Mouse (Mus musculus): ENCODE measurements around the gene Gpr152. TPM values are rescaled to one million over a fixed set of nuclear protein-coding genes. Genes with fewer than 3 reads are reported as not detected.
A peak's percentile ranks its signal among the peaks of the same experiment; 100 is the strongest.

The Gpr152 gene
- polyA plus RNA-seq, 1 experiment from 2014 or later: not detected

DNA sequence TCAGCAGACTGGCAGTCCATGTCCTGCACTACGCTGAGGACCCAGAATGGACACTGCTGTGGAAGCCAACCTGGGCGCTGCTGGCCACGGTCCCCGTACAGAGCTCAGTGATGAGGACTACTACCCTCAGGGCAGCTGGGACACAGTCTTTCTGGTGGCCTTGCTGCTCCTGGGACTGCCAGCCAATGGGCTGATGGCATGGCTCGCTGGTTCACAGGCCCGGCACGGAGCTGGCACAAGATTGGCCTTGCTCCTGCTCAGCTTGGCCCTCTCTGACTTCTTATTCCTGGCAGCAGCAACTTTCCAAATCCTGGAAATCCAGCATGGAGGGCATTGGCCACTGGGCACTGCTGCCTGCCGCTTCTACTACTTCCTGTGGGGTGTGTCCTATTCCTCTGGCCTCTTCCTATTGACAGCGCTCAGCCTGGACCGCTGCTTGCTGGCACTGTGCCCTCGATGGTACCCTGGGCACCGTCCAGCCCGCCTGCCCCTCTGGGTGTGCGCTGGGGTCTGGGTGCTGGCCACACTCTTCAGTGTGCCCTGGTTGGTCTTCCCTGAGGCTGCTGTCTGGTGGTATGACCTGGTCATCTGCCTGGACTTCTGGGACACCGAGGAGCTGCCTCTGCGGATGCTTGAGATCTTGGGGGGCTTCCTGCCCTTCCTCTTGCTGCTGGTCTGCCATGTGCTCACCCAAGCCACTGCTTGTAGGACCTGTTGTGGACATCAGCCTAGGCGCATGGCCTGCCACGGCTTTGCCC lies 3.0 kb downstream of the Gpr152 start:
- WGBS: 85% methylated on average over 18 of the region's 18 CpGs
- ATAC-seq (replicated peaks; ENCODE audit: low FRiP score) (no peak), DNase-seq (ENCODE audit: low spot score) (no peak)
- H3K4me2 ChIP-seq: no peak overlapping the region
- H3K36me3 ChIP-seq (ENCODE audit: control insufficient read depth, insufficient read depth, low read length): no peaks in the 10 kb centered on the region
- H3K4me3 ChIP-seq (ENCODE audit: low read depth, low read length): no peak overlapping the region
- peaks cover 3% of the 10 kb centered on the region for H3K4me1 ChIP-seq (replicated peaks; ENCODE audit: control insufficient read depth, insufficient read depth, low read length)
- no peak overlapping the region for H3K27ac ChIP-seq (ENCODE audit: low read depth, low read length)
- H3K9ac ChIP-seq (ENCODE audit: low read depth, low read length): no peak overlapping the region
- H3K9me3 ChIP-seq (ENCODE audit: control insufficient read depth, low read length): no peaks in the 10 kb centered on the region
- peaks cover 4% of the 10 kb centered on the region; the same call in 1 of the 2 replicates for H3K27me3 ChIP-seq (replicated peaks; ENCODE audit: control insufficient read depth, insufficient read depth, low read length)

GRCm38 (mm10) chr19:4143759-4144268 lies 4.2 kb downstream of the Gpr152 start, which contains the start of gene Cabp4:
TSS of gene Cabp4 (minus strand) at chr19:4144033.
- H3K9me3 ChIP-seq (ENCODE audit: control insufficient read depth, low read length): no peaks in the 10 kb centered on the region
- H3K9ac ChIP-seq (ENCODE audit: low read depth, low read length): no peak within 1 kb of the TSS
- ATAC-seq (replicated peaks; ENCODE audit: low FRiP score) (no peak), DNase-seq (ENCODE audit: low spot score) (no peak)
- peaks cover 4% of the 10 kb centered on the region; the same call in 1 of the 2 replicates for H3K27me3 ChIP-seq (replicated peaks; ENCODE audit: control insufficient read depth, insufficient read depth, low read length)
- H3K4me3 ChIP-seq (ENCODE audit: low read depth, low read length): no peak within 1 kb of the TSS
- peaks cover 10% of the 10 kb centered on the region for H3K4me1 ChIP-seq (replicated peaks; ENCODE audit: control insufficient read depth, insufficient read depth, low read length)
- H3K27ac ChIP-seq (ENCODE audit: low read depth, low read length): no peak within 1 kb of the TSS
- no peaks in the 10 kb centered on the region for H3K36me3 ChIP-seq (ENCODE audit: control insufficient read depth, insufficient read depth, low read length)
- no peak within 1 kb of the TSS for H3K4me2 ChIP-seq
- 71% methylated on average over 7 of the region's 7 CpGs for WGBS

DNA sequence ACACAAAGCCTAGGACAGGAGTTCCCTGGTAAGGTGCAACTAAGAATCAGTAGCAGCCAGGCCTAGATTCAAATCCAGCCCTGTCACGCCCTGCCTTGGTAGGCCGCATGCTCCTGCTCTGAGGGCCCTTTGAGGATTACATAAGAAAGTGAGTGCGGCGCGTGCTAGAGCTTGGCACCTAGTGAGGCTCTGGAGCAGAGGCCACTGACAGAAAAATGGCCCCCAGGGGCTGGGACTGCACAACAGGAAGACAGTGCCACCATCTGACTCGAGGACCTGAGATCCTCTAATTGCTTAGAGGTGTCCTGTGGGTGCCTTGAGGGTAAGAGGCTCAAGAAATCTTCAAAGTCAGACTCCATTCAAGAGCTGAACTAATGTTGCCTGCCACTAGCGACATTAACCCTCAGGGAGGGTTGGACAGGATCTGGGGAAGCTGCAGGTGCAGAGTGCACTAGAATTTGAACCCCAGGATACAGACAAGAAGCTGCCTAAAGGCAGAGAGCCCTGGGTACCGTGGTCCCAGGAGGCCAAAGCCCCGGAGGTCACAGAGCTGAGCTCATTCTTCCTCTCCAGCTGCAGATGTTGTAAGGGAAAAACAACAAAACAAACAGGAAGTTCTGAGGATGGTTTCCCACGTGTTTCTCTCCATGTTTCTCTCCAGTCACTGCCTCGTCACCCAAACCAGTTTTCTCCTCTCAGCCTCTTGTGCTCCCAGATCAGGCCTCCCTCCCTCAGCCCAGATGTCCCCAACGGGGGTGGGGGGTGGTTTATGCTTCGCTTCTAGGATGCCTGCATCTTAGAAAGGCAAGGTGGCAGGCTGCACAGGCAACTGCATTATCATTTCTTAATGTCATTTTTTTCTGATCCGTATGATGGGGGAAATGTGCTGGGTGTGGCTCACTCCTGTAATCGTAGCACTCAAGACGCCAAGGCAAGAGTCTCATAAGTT lies 5.2 kb downstream of the Gpr152 start:
- Histone ChIP-seq H3K9me3 (ENCODE audit: control insufficient read depth, low read length) (no peaks in the 10 kb centered on the region), H3K27me3 (replicated peaks; ENCODE audit: control insufficient read depth, insufficient read depth, low read length) (peaks cover 4% of the 10 kb centered on the region; the same call in 1 of the 2 replicates), H3K36me3 (ENCODE audit: control insufficient read depth, insufficient read depth, low read length) (no peaks in the 10 kb centered on the region), H3K4me3 (ENCODE audit: low read depth, low read length) (no peak overlapping the region), H3K9ac (ENCODE audit: low read depth, low read length) (no peak overlapping the region), H3K4me2 (no peak overlapping the region), H3K27ac (ENCODE audit: low read depth, low read length) (no peak overlapping the region), H3K4me1 (replicated peaks; ENCODE audit: control insufficient read depth, insufficient read depth, low read length) (peaks cover 19% of the 10 kb centered on the region)
- WGBS: 73% methylated on average over 16 of the region's 16 CpGs
- DNase-seq (ENCODE audit: low spot score) (no peak), ATAC-seq (replicated peaks; ENCODE audit: low FRiP score) (no peak)

GRCm38 (mm10) chr19:4145936-4146335 lies 6.3 kb downstream of the Gpr152 start:
- DNase-seq (ENCODE audit: low spot score): no peak
- WGBS: 92% methylated on average over 5 of the region's 5 CpGs
- H3K27ac ChIP-seq (ENCODE audit: low read depth, low read length): no peak overlapping the region
- H3K4me2 ChIP-seq: no peak overlapping the region
- no peak overlapping the region for H3K4me3 ChIP-seq (ENCODE audit: low read depth, low read length)
- H3K9ac ChIP-seq (ENCODE audit: low read depth, low read length): no peak overlapping the region
- H3K4me1 ChIP-seq (replicated peaks; ENCODE audit: control insufficient read depth, insufficient read depth, low read length): peaks cover 19% of the 10 kb centered on the region
- H3K27me3 ChIP-seq (replicated peaks; ENCODE audit: control insufficient read depth, insufficient read depth, low read length): no peaks in the 10 kb centered on the region
- no peak for ATAC-seq (replicated peaks; ENCODE audit: low FRiP score)
- H3K36me3 ChIP-seq (ENCODE audit: control insufficient read depth, insufficient read depth, low read length): peaks cover 4% of the 10 kb centered on the region; the same call in 1 of the 2 replicates
- H3K9me3 ChIP-seq (ENCODE audit: control insufficient read depth, low read length): no peaks in the 10 kb centered on the region

DNA sequence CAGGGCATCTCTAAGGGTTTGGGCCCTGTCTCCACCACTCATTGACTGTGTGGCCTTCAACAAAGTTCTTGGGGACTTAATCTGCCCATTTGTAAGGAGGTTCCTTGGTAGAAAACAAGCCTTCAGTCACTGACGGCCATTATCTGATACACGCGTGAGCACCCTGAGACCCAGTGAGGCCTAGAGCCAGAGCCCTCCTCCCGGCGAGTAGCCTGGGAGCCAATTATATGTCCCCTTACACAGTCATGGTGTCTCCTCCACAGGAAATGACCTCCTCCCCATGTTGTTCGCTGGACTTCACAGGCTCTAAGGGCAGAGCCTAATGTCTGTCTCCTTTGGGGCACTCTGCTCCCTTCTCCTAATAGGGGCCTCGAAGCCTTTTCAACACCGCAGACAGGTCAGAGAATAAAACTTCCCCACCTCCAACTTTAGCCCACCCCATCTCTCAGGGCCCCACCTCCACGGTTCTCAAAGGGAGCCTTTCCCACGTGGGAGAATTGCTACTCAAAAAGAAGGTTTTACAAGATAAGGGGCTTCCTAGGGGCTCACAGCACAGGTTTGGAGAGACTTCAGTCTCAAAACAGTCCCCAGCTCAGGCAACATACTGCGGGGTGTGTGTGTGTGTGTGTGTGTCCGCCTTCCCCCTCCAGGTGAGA lies 6.9 kb downstream of the Gpr152 start:
- H3K27ac ChIP-seq (ENCODE audit: low read depth, low read length): no peak overlapping the region
- no peak overlapping the region for H3K4me2 ChIP-seq
- H3K27me3 ChIP-seq (replicated peaks; ENCODE audit: control insufficient read depth, insufficient read depth, low read length): no peaks in the 10 kb centered on the region
- ATAC-seq (replicated peaks; ENCODE audit: low FRiP score): no peak
- H3K9me3 ChIP-seq (ENCODE audit: control insufficient read depth, low read length): no peaks in the 10 kb centered on the region
- whole genome bisulfite sequencing: 68% methylated on average over 12 of the region's 12 CpGs
- H3K9ac ChIP-seq (ENCODE audit: low read depth, low read length): no peak overlapping the region
- DNase-seq (ENCODE audit: low spot score): no peak
- peaks cover 19% of the 10 kb centered on the region for H3K4me1 ChIP-seq (replicated peaks; ENCODE audit: control insufficient read depth, insufficient read depth, low read length)
- H3K36me3 ChIP-seq (ENCODE audit: control insufficient read depth, insufficient read depth, low read length): peaks cover 9% of the 10 kb centered on the region; the same call in 1 of the 2 replicates
- no peak overlapping the region for H3K4me3 ChIP-seq (ENCODE audit: low read depth, low read length)

- ATAC-seq (replicated peaks; ENCODE audit: low FRiP score) (no peak), DNase-seq (ENCODE audit: low spot score) (no peak)
- no peaks in the 10 kb centered on the region for H3K9me3 ChIP-seq (ENCODE audit: control insufficient read depth, low read length)
- H3K27me3 ChIP-seq (replicated peaks; ENCODE audit: control insufficient read depth, insufficient read depth, low read length): no peaks in the 10 kb centered on the region
- WGBS: 58% methylated on average over 3 of the region's 3 CpGs
- H3K4me1 ChIP-seq (replicated peaks; ENCODE audit: control insufficient read depth, insufficient read depth, low read length): peaks cover 19% of the 10 kb centered on the region
- H3K27ac ChIP-seq (ENCODE audit: low read depth, low read length): no peak overlapping the region
- H3K9ac ChIP-seq (ENCODE audit: low read depth, low read length): no peak overlapping the region
- H3K4me2 ChIP-seq: no peak overlapping the region
- no peak overlapping the region for H3K4me3 ChIP-seq (ENCODE audit: low read depth, low read length)
- peaks cover 9% of the 10 kb centered on the region; the same call in 1 of the 2 replicates for H3K36me3 ChIP-seq (ENCODE audit: control insufficient read depth, insufficient read depth, low read length)
Measured at GRCm38 (mm10) chr19:4147022-4147405, 7.4 kb downstream of the Gpr152 start.

- DNase-seq (ENCODE audit: low spot score) (no peak), ATAC-seq (replicated peaks; ENCODE audit: low FRiP score) (no peak; the same call in 1 of the 2 replicates)
- H3K27ac ChIP-seq (ENCODE audit: low read depth, low read length): no peak overlapping the region
- H3K4me2 ChIP-seq: peak overlapping the region; percentile 68
- H3K4me3 ChIP-seq (ENCODE audit: low read depth, low read length): peak overlapping the region; percentile 83
- peaks cover 9% of the 10 kb centered on the region; the same call in 1 of the 2 replicates for H3K36me3 ChIP-seq (ENCODE audit: control insufficient read depth, insufficient read depth, low read length)
- H3K9ac ChIP-seq (ENCODE audit: low read depth, low read length): 0 out of 2 replicates have a peak overlapping the region, but pooled peaks have one; percentile 42
- H3K4me1 ChIP-seq (replicated peaks; ENCODE audit: control insufficient read depth, insufficient read depth, low read length): peaks cover 19% of the 10 kb centered on the region
- no peaks in the 10 kb centered on the region for H3K9me3 ChIP-seq (ENCODE audit: control insufficient read depth, low read length)
- no peaks in the 10 kb centered on the region for H3K27me3 ChIP-seq (replicated peaks; ENCODE audit: control insufficient read depth, insufficient read depth, low read length)
- 40% methylated on average over 9 of the region's 9 CpGs for WGBS
Measured at GRCm38 (mm10) chr19:4147782-4148490, 8.3 kb downstream of the Gpr152 start.

- Histone ChIP-seq H3K27me3 (replicated peaks; ENCODE audit: control insufficient read depth, insufficient read depth, low read length) (no peaks in the 10 kb centered on the region), H3K9ac (ENCODE audit: low read depth, low read length) (peak within 1 kb of the TSS; percentile 91), H3K4me2 (peak within 1 kb of the TSS; percentile 68), H3K27ac (ENCODE audit: low read depth, low read length) (peak within 1 kb of the TSS; percentile 74), H3K4me1 (replicated peaks; ENCODE audit: control insufficient read depth, insufficient read depth, low read length) (peaks cover 19% of the 10 kb centered on the region), H3K4me3 (ENCODE audit: low read depth, low read length) (peak within 1 kb of the TSS; percentile 83), H3K9me3 (ENCODE audit: control insufficient read depth, low read length) (no peaks in the 10 kb centered on the region), H3K36me3 (ENCODE audit: control insufficient read depth, insufficient read depth, low read length) (peaks cover 9% of the 10 kb centered on the region; the same call in 1 of the 2 replicates)
- WGBS: 1% methylated on average over 33 of the region's 33 CpGs
- peak; percentile 95 for ATAC-seq (replicated peaks; ENCODE audit: low FRiP score)
- peak; percentile 97 for DNase-seq (ENCODE audit: low spot score)
Measured at GRCm38 (mm10) chr19:4148491-4148806, 8.9 kb downstream of the Gpr152 start, which contains the start of gene Coro1b. TSS of gene Coro1b (plus strand) at chr19:4148619.
